Mouse (Mus musculus) neural tube, embryonic 10.5 days (tissue): Measurements from ENCODE around the gene Dennd2a.

ENCODE experiments used
- DNase-seq: peaks from one replicate; pipeline ENCODE4 v3.0.0-alpha.2; 2017; ENCODE audit warnings: low spot score; ENCODE audit errors: extremely low spot score

The Dennd2a gene

GRCm38 (mm10) chr6:39557723-39558261 is at the start of gene Dennd2a:
TSS of gene Dennd2a (minus strand) at chr6:39557867.
- peak; percentile 95 for DNase-seq

- DNase-seq = no peak
Observed at GRCm38 (mm10) chr6:39607365-39607764, 49.7 kb upstream of the Dennd2a start.

GRCm38 (mm10) chr6:39606862-39607261 is 49.2 kb upstream of the Dennd2a start:
- DNase-seq = no peak

GRCm38 (mm10) chr6:39606056-39606455 is 48.4 kb upstream of the Dennd2a start:
- DNase-seq = no peak

- DNase-seq = no peak
Observed at GRCm38 (mm10) chr6:39604565-39604964, 46.9 kb upstream of the Dennd2a start.

GRCm38 (mm10) chr6:39601828-39602227 is 44.2 kb upstream of the Dennd2a start:
- no peak for DNase-seq

- no peak for DNase-seq
Observed at GRCm38 (mm10) chr6:39600851-39601250, 43.2 kb upstream of the Dennd2a start.

GRCm38 (mm10) chr6:39592401-39593214 is 34.9 kb upstream of the Dennd2a start, which contains the start of gene Ndufb2:
TSS of gene Ndufb2 (plus strand) at chr6:39592574.
- DNase-seq = peak; percentile 99

- DNase-seq = no peak
Observed at GRCm38 (mm10) chr6:39591481-39591880, 33.8 kb upstream of the Dennd2a start.

GRCm38 (mm10) chr6:39585517-39585916 is 27.9 kb upstream of the Dennd2a start, which contains the start of gene Gm42420:
TSS of gene Gm42420 (plus strand) at chr6:39585753.
- DNase-seq = no peak

- DNase-seq = no peak
Observed at GRCm38 (mm10) chr6:39581087-39581784, 23.6 kb upstream of the Dennd2a start.

GRCm38 (mm10) chr6:39580558-39580957 is 22.9 kb upstream of the Dennd2a start:
- no peak for DNase-seq

- DNase-seq = no peak
Observed at GRCm38 (mm10) chr6:39579552-39579951, 21.9 kb upstream of the Dennd2a start.

- no peak for DNase-seq
Observed at GRCm38 (mm10) chr6:39574951-39575350, 17.3 kb upstream of the Dennd2a start.

- no peak for DNase-seq
Observed at GRCm38 (mm10) chr6:39574555-39574869, 16.8 kb upstream of the Dennd2a start.

- peak; percentile 85 for DNase-seq
Observed at GRCm38 (mm10) chr6:39573791-39574554, 16.3 kb upstream of the Dennd2a start, which contains the start of gene Adck2. TSS of gene Adck2 (plus strand) at chr6:39573873.

- no peak for DNase-seq
Observed at GRCm38 (mm10) chr6:39570426-39570825, 12.8 kb upstream of the Dennd2a start.

GRCm38 (mm10) chr6:39567528-39567927 is 9.9 kb upstream of the Dennd2a start:
- DNase-seq = no peak

- DNase-seq = peak; percentile 76
Observed at GRCm38 (mm10) chr6:39562166-39563015, 4.7 kb upstream of the Dennd2a start.

GRCm38 (mm10) chr6:39559276-39559939 is 1.7 kb upstream of the Dennd2a start:
- DNase-seq = no peak
